Mouse (Mus musculus) forebrain, embryonic 10.5 days (tissue): ENCODE results near the gene Tex14. TPM values are rescaled to one million over a fixed set of nuclear protein-coding genes. Genes with fewer than 3 reads are reported as not detected.
A peak's percentile ranks its signal among the peaks of the same experiment; 100 is the strongest.

Experiments
- DNase-seq: peaks from one replicate; pipeline ENCODE4 v3.0.0-alpha.2; 2017; ENCODE audit warnings: low spot score; ENCODE audit errors: extremely low spot score
- H3K27ac ChIP-seq: fragments of 300-500 bp; sonication (generic); 2 replicates; pipeline ENCODE4 v1.5.1; 2016; ENCODE audit warnings: mild to moderate bottlenecking
- H3K27me3 ChIP-seq: fragments of 300-500 bp; sonication (generic); 2 replicates; pipeline ENCODE4 v1.6.1; 2016; ENCODE audit warnings: mild to moderate bottlenecking; ENCODE audit not compliant: poor library complexity, severe bottlenecking
- H3K36me3 ChIP-seq: fragments of 300-500 bp; sonication (generic); replicated peaks from 2 replicates; pipeline ENCODE4 v1.6.1; 2016; ENCODE audit warnings: mild to moderate bottlenecking, moderate library complexity
- H3K4me1 ChIP-seq: fragments of 300-500 bp; sonication (generic); 2 replicates; pipeline ENCODE4 v1.6.1; 2016
- H3K4me3 ChIP-seq: fragments of 300-500 bp; sonication (generic); 2 replicates; pipeline ENCODE4 v1.5.1; 2016; ENCODE audit warnings: mild to moderate bottlenecking, moderate library complexity
- H3K9me3 ChIP-seq: fragments of 300-500 bp; sonication (generic); 2 replicates; pipeline ENCODE4 v1.6.1; 2016; ENCODE audit warnings: mild to moderate bottlenecking, moderate library complexity
- WGBS: fragments of 180-500 bp; shearing (Covaris S2); methylation state at CpG from one replicate; pipeline ENCODE4 v1.1.7; 2016; 5-methylcytosine and 5-hydroxymethylcytosine counted together
- polyA plus RNA-seq: library from polyadenylated mRNA; unstranded; fragments of >200 nt; fragmentation: Nextera tagmentation; extraction: Ambion mirVana; gene quantifications from 2 replicates; pipeline ENCODE4 v1.2.1, GENCODE M21; 2016

Gene Tex14
- polyA plus RNA-seq, 1 experiment from 2014 or later, result not detected

DNA sequence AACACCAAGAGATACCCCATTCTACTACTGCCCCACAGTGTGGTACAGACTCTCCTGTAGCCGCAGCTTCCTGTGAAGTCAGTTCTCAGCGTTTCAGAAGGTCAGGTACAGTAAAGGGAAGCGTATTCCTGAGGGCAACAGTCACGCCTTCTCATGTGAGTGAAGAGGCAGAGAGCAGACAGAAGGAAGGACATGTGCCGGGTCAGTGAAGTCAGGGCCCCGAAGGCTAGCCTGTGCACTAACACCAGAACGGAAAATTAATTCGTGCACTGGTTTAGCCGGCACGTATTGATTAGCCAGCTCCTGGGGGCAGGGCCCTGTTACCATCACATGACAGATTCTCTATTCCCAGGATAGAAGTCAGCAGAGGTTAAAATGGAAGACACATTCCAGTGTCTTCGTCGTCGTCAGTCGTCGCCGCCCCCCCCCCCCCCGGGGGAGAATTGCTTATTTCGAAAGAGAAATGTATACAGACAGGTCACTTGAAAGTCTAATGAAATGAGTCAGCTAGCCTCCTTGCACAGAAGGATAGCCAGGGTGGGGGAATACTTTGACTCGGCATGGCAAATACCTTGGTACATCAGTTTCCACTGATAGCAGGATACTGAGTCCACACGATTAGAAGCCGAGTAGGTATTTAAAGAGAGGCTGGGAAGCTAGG is 169.8 kb downstream of the Tex14 start:
- no peak for DNase-seq
- no peaks in the 10 kb centered on the region for H3K9me3 ChIP-seq
- no peak overlapping the region for H3K27ac ChIP-seq
- H3K4me1 ChIP-seq, result peaks cover 31% of the 10 kb centered on the region
- no peaks in the 10 kb centered on the region for H3K36me3 ChIP-seq
- H3K27me3 ChIP-seq, result peaks cover 23% of the 10 kb centered on the region
- H3K4me3 ChIP-seq, result no peak overlapping the region
- WGBS, result 82% methylated on average over 21 of the region's 21 CpGs

DNA sequence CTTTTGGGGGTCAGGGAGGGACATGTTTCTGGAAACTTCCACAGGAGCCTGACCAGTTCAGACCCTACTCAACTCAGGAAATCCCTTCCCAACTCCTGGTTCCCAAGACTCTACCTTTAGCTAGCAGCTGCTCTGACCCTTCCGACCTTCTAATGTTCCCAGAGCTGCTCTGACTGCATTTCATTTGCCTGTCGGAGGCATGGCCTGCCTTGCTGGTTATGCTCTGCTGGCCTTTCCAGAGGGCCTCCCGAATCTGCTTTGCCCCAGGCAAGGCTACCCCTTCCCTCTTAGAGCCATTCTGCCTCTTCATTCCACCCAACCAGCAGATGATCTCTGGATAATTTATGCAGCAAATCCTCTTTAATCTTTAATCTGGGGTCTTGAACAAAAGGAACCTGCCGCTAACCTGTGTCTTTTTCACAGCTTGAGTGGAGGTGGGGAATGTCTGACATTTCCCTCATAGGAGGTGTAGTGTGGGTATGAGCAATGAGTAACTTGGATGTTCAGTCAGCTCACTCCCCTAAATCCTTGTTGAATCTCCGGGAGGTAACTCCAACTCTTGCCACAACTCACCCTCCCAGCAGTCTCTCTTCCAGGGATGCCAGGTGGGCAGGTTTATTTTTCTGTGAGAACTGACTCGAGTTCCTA is 172.9 kb downstream of the Tex14 start:
- Histone ChIP-seq H3K4me3 (peak overlapping the region; percentile 74), H3K36me3 (no peaks in the 10 kb centered on the region), H3K9me3 (no peaks in the 10 kb centered on the region), H3K27me3 (peaks cover 36% of the 10 kb centered on the region), H3K4me1 (peaks cover 43% of the 10 kb centered on the region), H3K27ac (peak overlapping the region; percentile 79)
- WGBS, result 8% methylated on average over 6 of the region's 6 CpGs
- DNase-seq, result no peak

- DNase-seq, result peak; percentile 73
- Histone ChIP-seq H3K27ac (peak overlapping the region; percentile 79), H3K9me3 (no peaks in the 10 kb centered on the region), H3K4me1 (peaks cover 43% of the 10 kb centered on the region), H3K4me3 (peak overlapping the region; percentile 74), H3K36me3 (no peaks in the 10 kb centered on the region), H3K27me3 (peaks cover 36% of the 10 kb centered on the region)
- WGBS, result under 1% methylated on average over 40 of the region's 40 CpGs
Measured at GRCm38 (mm10) chr11:87578249-87578962, 173.5 kb downstream of the Tex14 start.

DNA sequence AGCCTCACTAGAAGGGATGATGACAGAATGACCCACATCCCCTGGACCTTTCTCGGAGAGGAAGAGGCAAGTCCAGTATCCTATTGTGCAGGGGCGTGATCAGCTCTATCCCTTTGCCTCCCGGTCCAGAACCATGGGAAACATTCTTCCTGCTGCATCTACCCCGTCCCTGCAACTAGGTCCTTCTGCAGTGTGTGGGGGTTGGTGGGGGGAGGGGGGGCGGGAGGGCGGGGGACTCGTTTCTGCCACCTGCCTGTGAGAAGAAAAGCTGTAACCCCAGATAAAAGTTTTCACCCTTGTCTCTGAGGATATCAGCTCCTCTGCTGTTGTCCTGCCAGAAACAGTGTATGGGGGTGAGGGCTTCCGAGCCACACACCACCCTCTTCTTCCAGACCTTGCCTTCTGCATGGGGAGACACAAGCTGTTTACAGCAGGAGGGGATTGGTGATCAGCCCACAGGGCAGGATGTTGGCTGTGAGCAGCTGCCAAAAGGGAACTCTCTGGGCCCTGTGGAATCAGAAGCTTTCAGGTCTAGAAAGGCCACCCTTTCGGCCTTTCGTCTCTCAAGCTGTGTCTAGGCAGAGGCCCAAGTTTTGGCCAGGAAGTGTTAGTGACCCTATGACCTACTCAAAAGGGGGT is 174.2 kb downstream of the Tex14 start:
- WGBS, result 15% methylated on average over 10 of the region's 10 CpGs
- Histone ChIP-seq H3K4me3 (peak overlapping the region; percentile 74), H3K9me3 (no peaks in the 10 kb centered on the region), H3K36me3 (no peaks in the 10 kb centered on the region), H3K4me1 (peaks cover 43% of the 10 kb centered on the region), H3K27ac (peak overlapping the region; percentile 79), H3K27me3 (peaks cover 36% of the 10 kb centered on the region)
- DNase-seq, result no peak

GRCm38 (mm10) chr11:87579713-87580112 is 174.8 kb downstream of the Tex14 start:
- WGBS, result 50% methylated on average over 1 of the region's 1 CpGs
- Histone ChIP-seq H3K9me3 (no peaks in the 10 kb centered on the region), H3K27ac (no peak overlapping the region), H3K36me3 (no peaks in the 10 kb centered on the region), H3K4me1 (peaks cover 43% of the 10 kb centered on the region), H3K27me3 (peaks cover 36% of the 10 kb centered on the region), H3K4me3 (peak overlapping the region; percentile 74; the same call in 1 of the 2 replicates)
- no peak for DNase-seq

- no peak overlapping the region for H3K27ac ChIP-seq
- WGBS, result 43% methylated on average over 10 of the region's 10 CpGs
- no peak for DNase-seq
- H3K36me3 ChIP-seq, result no peaks in the 10 kb centered on the region
- H3K27me3 ChIP-seq, result peaks cover 36% of the 10 kb centered on the region
- no peaks in the 10 kb centered on the region for H3K9me3 ChIP-seq
- H3K4me1 ChIP-seq, result peaks cover 43% of the 10 kb centered on the region
- no peak overlapping the region for H3K4me3 ChIP-seq
Measured at GRCm38 (mm10) chr11:87580543-87581085, 175.7 kb downstream of the Tex14 start.

GRCm38 (mm10) chr11:87581161-87581865 is 176.4 kb downstream of the Tex14 start:
- Histone ChIP-seq H3K4me1 (peaks cover 43% of the 10 kb centered on the region), H3K4me3 (no peak overlapping the region), H3K27ac (no peak overlapping the region), H3K27me3 (peaks cover 36% of the 10 kb centered on the region), H3K36me3 (no peaks in the 10 kb centered on the region), H3K9me3 (no peaks in the 10 kb centered on the region)
- DNase-seq, result no peak
- 90% methylated on average over 12 of the region's 12 CpGs for WGBS

- Histone ChIP-seq H3K27me3 (peaks cover 29% of the 10 kb centered on the region), H3K36me3 (no peaks in the 10 kb centered on the region), H3K4me1 (peaks cover 41% of the 10 kb centered on the region), H3K27ac (no peak overlapping the region), H3K9me3 (no peaks in the 10 kb centered on the region), H3K4me3 (no peak overlapping the region)
- 86% methylated on average over 8 of the region's 8 CpGs for whole genome bisulfite sequencing
- DNase-seq, result no peak
Measured at GRCm38 (mm10) chr11:87581933-87582710, 177.3 kb downstream of the Tex14 start.

- H3K9me3 ChIP-seq, result no peaks in the 10 kb centered on the region
- H3K27ac ChIP-seq, result 0 out of 2 replicates have a peak overlapping the region, but pooled peaks have one; percentile 9
- peaks cover 19% of the 10 kb centered on the region for H3K27me3 ChIP-seq
- WGBS, result 85% methylated on average over 6 of the region's 6 CpGs
- DNase-seq, result no peak
- peaks cover 28% of the 10 kb centered on the region for H3K4me1 ChIP-seq
- H3K36me3 ChIP-seq, result no peaks in the 10 kb centered on the region
- no peak overlapping the region for H3K4me3 ChIP-seq
Measured at GRCm38 (mm10) chr11:87583291-87584034, 178.6 kb downstream of the Tex14 start.

- Histone ChIP-seq H3K27me3 (peaks cover 10% of the 10 kb centered on the region), H3K9me3 (no peaks in the 10 kb centered on the region), H3K4me3 (no peak overlapping the region), H3K4me1 (peaks cover 24% of the 10 kb centered on the region), H3K27ac (no peak overlapping the region), H3K36me3 (no peaks in the 10 kb centered on the region)
- 90% methylated on average over 10 of the region's 10 CpGs for WGBS
- DNase-seq, result no peak
Measured at GRCm38 (mm10) chr11:87584711-87585505, 180.0 kb downstream of the Tex14 start.
